Mouse (Mus musculus) E14TG2a.4 (cell line): Measurements from ENCODE around the gene Ndrg4.

ENCODE experiments used
- CTCF ChIP-seq: conservative IDR thresholded peaks from 2 replicates; pipeline ENCODE4 v1.5.1; 2014; ENCODE audit warnings: low read length
- POU5F1 ChIP-seq: IDR thresholded peaks from 2 replicates; pipeline ENCODE4 v1.6.1; 2014; ENCODE audit warnings: low read length, borderline replicate concordance

GRCm38 (mm10) chr8:95714367-95714766, 37.6 kb downstream of the Ndrg4 start:
- TF ChIP-seq CTCF = no peak
- no peak for TF ChIP-seq POU5F1
